Mouse (Mus musculus): ENCODE data around the gene Mrps18b.
A peak's percentile ranks its signal among the peaks of the same experiment; 100 is the strongest.
"Not testable (repeated sequence)": the region's sequence is repeated elsewhere in the genome, so short reads cannot be mapped to it uniquely, and the experiment has no call there.

The Mrps18b gene

DNA sequence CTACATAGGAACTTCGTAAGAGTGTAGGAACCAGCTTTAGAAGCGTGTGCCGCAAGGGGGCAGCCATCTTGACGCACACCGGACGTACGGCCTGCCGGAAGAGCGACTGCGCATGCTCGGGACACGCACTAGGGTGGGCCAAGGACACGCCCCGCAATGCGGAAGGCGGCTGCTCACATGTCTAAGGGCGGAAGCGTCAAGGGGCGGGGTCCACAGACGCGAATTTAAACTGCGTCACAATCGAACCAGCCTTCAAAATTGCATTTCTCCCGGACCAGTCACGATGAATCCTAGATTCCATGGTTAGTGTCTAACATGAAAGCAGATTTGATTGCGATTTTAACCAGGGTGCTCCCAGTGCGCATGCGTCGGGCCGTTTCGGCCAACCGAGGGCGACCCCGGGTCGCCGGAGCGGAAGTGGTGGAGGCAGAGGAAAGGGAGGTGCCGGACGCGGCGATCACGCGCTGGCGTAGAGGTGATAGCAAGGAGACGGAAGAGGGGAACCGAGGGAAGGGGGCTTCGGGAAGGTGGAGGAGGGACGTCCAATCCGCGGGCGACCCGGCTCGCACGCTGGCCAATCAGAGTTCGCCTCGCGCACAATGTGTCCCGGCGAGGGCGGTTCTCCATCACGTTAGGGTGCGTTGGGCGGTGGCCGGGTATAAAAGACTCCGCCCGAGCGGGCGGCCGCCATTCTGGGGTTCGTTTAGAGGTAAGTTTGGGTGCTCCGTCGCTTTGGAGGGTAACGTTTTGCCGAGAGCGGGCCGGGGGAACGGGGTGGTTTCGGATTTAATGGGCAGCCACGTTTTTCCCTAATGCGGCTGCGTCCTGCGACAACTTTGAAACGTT lies at the start of gene Mrps18b, which contains the start of gene Ppp1r10:
Mrps18b (minus strand) TSS at position 93 of the 846 bp plus-strand sequence.
Ppp1r10 (plus strand) TSS at position 138 of the 846 bp plus-strand sequence.
- DNase-seq (ENCODE audit: low spot score in 2 of 2): peak; percentile 99

DNA sequence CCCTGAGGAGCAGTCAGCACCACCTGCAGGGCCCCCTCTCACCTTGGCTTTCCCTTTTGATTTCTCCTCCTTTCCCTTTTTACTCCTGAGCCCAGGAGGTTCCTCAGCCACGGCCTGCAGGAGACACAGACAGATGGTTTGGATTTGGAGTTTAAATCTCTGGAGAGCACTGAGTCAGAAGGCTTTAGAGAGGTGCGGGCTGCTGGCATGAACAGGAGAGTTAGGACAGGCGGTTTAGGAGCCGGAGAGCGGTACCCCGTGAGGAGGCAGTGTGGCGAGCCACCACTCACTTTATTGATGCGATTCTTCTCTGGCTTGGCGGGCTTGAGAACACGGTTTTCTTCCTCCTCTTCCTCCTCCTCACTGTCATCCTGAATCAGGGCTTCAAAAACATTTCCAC lies 47.1 kb upstream of the Mrps18b start:
- DNase-seq (ENCODE audit: low spot score in 2 of 2): no peak

DNA sequence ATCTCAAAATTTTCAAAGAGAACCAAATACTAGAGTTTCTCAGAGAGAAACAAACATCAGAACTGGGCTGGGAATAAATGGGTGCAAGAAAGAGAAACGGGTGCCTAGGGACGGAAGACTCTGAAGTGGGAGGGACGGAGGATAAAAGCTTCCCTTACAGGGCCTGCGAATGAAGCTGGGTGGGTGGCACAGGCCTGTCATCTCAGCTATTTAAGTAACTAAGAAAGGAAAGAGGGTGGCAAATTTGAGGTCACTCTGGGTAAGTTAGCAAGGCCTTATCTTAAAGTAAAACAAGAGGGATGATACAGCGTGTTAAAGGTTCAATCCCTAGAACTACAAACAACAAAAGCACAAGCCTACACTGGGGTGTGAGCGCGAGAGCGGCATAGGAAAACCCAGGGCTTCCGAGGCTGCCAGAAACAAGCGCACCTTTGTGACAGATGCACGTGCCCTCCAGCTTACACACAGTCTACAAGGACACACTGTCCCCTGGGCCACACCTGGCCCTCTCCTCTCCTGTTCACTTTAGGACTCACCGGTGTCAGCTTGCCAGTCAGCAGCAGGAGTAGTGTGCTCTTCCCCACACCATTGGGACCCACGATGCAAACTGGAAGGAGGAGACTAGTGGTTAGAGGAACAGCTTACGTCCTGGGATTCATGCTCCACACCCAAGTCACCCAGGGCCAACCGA lies 42.5 kb upstream of the Mrps18b start:
- DNase-seq (ENCODE audit: low spot score in 2 of 2): no peak

DNA sequence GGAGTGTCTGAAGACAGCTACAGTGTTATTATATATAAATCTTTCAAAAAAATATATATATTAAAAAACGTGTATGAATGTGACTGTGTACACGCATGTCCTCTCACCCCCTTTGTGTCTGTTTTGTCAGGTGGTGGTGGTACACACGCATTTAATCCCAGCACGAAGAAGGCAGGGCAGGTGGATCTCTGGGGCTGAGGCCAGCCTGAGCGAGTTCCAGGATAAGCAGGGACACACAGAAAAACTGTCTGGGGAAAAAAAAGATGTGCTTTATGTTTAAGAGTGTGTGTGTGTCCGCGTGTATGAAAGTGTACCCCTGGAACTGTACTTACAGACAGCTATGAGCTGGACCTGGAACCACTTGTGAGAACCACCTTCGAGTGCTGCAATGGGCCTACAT lies 38.5 kb upstream of the Mrps18b start:
- DNase-seq (ENCODE audit: low spot score in 2 of 2): no peak

DNA sequence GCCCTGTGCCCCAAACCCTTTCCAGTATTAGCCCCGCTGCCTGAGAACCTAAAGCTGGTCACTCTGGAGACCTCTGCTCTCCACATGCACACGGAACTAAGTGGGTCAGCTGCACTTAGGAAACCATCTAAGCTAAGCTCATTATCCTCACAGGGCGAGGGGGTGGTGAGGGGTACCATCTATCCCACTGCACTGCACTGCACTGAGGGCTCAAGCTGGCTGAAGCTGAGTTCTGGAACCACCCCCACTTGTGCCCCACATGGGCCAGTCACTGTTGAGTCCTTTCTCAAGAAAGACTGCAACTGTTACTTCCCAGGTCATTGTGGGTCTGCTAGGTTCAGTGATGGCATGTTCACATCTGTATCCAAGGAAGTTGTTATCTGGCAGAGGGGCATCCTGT lies 36.4 kb upstream of the Mrps18b start:
- not testable (repeated sequence) for DNase-seq (ENCODE audit: low spot score in 2 of 2)

DNA sequence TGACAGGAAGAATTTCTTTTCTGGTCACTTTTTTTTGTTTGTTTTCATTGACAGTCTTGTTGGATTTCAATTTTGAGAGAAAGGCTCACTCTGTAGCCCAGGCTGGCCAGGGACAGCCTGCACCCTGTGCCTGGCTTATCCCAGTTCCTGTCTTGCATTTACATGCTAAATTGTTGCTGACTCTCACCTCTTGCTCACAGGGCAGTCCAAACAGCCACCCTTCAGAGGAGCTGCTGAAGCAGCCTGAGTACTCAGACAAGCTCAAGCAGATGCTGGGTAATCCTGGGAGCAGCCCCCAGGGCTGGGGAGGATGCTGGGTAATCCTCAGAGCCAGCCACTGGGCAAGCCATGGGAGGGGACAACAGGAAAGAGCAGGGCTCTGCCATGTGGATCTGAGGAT lies 34.8 kb upstream of the Mrps18b start:
- not testable (repeated sequence) for DNase-seq (ENCODE audit: low spot score in 2 of 2)

DNA sequence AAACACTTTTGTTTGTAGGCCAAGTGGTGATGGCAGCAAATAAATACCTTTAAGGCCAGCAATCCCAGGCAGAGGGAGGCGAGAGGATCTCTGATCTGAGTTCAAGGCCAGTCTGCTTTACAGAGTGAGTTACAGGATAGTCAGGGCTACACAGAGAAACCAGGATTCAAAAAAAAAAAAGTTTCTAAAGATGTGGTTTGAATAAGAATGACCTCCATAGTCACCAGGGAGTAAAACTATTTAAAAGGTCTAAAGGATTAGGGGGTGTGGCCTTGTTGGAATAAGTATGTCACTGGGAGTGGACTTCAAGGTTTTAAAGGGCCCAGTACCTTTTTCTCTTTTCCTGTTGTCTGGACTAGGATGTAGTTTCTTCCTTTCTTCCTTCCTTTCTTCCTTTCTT lies 23.8 kb upstream of the Mrps18b start:
- DNase-seq (ENCODE audit: low spot score in 2 of 2): no peak

DNA sequence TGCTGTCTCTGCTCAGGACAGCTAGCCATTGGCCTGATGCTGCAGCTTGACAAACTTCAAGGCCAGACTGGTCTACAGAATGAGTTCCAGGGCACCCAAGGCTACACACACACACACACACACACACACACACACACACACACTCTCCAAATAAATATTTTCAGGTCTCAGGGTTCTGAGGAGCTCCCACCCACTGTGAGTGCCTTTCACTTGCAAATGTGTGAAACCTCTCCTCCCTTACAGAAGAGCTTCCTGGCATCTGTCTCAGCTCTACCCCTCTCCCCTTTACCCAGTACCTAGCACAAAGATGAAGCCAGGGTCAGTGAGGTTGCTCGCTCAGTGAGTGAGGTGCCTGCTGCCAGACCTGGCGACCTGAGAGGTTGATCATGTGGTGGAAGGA lies 22.9 kb upstream of the Mrps18b start:
- no peak for DNase-seq (ENCODE audit: low spot score in 2 of 2)

DNA sequence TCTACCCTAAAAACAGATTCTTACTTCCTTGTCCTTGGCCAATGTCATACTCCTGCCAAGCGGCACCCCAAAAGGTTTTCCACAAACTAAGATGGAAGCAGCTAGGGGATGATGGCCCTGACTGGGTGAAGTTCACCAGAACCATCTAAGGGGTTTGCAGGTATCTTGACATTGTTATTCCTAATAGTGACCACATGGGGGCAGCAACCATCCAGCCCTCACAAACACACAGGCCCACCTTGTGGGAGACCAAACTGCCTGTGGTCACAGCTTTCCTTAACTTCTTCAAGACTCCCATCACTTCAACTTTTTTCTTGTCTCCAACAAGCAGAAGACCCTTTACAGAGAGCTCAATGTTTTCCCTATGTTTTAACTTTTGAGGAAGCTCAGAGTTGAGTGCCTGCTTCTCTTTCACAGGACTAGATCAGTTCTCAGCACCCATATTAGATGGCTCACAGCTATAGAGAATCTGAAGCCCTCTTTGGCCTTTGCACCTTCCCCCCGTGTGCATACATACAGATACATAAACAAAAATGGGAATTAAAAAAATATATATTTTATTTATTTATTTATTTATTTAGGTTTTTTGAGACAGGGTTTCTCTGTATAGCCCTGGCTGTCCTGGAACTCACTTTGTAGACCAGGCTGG lies 21.6 kb upstream of the Mrps18b start:
- peak; percentile 36 to 55 for DNase-seq (ENCODE audit: low spot score in 2 of 2)

DNA sequence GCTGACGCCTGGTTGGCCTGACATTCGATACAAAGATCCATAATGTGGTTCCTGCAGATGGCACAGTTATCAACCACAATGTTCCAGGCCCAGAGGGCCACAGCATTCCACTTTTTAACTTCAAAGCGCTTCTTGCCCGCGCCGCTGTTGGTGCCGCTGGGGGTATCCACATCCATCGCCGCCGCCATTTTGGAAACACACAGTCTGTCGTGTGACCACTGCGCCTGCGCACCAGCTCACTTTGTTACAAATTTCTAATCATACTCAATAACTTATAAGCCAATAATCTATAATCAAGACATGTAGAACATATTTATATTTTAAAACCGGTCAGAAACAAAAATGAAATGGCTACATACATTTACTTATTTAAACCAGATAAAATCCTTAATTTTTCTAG lies 19.6 kb upstream of the Mrps18b start:
- not testable (repeated sequence) for DNase-seq (ENCODE audit: low spot score in 2 of 2)

DNA sequence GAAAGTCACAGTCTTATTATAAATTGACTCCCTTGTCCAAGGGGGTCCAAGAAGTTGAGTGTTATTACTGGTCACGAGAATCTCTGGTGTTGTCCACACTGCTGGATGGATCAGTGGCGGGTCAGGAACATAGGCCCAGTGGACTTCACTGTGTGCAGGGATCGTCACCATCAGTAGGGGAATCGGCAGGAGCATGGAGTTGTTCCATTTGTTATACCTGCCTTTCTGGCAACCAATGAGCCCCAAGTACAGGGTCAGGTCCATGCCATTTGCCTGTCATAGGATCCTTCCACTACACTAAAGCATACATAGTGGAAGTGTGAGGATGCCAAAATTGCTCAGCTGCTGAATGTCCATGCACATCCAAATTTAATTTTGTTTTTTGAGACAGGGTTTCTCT lies 16.4 kb upstream of the Mrps18b start:
- DNase-seq (ENCODE audit: low spot score in 2 of 2): no peak

DNA sequence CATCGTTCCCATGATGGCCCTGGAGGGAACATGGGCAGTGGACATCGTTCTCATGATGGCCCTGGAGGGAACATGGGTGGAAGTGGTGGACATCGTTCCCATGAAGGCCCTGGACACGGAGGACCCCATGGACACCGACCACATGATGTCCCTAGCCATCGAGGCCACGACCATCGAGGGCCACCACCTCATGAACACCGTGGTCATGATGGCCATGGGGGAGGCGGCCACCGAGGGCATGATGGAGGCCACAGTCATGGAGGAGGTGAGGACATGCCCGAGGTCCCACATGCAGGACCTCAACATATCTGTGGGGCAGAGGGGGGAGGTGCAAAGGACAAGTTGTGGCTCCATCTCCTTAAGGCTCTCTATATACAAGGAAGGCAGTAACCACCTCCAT lies 14.4 kb upstream of the Mrps18b start:
- DNase-seq (ENCODE audit: low spot score in 2 of 2): no peak

DNA sequence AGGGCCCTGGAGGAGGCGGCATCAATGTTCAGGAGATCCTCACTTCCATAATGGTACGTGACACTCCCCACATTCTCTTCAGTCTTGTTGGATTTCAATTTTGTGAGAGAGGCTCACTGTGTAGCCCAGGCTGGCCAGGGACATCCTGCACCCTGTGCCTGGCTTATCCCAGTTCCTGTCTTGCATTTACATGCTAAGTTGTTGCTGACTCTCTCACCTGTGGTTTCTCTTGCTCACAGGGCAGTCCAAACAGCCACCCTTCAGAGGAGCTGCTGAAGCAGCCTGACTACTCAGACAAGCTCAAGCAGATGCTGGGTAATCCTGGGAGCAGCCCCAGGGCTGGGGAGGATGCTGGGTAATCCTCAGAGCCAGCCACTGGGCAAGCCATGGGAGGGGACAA lies 13.3 kb upstream of the Mrps18b start:
- no peak for DNase-seq (ENCODE audit: low spot score in 2 of 2)

DNA sequence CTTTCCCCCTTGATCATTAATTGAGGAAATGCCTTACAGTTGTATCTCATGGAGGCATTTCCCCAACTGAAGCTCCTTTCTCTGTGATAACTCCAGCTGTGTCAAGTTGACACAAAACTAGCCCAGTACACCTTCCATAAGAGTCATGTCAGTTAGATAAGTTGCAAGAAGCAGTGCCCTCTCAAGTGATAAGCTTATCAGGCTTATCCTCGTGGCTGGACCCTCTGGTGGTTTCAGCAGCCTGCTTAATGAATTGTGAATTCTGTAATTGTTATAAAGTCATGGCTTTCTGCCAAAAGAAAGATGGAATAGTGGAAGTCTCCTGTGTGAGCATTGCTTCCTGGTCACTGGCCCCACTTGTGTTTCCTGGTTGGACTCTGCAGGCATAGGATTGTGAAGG lies 11.3 kb upstream of the Mrps18b start:
- DNase-seq (ENCODE audit: low spot score in 2 of 2): no peak

DNA sequence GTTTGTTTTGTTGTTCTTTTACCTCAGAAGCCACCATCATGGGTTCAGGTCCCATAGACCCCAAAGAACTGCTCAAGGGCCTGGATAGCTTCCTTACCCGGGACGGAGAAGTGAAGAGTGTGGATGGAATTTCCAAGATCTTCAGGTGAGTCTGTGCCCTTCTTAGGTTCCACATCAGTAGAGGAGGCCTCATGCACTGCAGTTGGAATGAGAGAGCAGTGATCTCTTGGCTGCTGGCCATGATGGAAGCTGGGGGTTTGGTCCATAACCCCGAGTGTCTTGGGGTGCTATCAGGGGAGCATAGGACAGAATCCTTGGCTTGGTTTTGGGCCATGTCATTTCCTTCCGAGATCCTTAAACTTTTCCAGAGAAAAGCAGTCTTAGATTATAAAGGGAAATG lies 7.1 kb upstream of the Mrps18b start:
- DNase-seq (ENCODE audit: low spot score in 2 of 2): no peak

DNA sequence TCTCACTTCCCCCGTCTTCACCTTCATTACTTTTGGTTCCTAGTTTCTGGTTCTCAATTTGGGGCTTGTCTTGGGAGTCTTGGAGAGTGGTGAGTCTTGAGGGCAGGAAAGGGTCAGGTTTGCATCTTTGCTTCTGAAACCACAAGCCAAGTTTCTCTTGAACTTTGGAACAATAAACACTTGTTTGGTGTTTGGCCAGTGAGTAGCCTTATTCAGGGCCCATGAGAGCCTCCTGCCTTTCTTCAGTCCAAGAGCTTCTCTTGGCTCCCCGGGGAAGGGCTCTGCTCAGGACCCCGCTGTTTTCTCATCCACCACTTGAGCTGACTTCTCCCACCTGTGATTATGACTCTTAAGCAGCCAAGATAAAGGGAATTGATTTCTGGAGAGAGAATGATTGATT lies 6.4 kb upstream of the Mrps18b start:
- DNase-seq (ENCODE audit: low spot score in 2 of 2): no peak

DNA sequence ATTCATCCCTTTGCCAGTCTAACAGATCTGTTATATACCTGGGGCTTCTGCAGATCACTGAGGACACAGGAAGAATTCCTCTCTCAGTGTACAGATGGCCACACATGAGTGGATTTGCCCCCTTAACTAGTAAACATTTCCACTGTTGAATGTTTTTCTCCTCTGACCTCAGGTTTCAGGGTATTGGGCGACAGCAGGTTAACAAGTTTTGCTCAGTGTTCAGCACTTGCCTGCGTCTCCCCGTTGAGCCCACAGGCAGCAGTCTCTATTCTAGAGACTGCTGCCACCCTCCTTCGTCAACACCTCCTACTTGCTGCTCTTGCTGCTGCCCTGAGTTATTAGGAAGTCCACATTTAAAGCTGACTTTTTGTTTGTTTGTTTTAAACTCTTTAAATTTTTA lies 5.5 kb upstream of the Mrps18b start:
- no peak for DNase-seq (ENCODE audit: low spot score in 2 of 2)

DNA sequence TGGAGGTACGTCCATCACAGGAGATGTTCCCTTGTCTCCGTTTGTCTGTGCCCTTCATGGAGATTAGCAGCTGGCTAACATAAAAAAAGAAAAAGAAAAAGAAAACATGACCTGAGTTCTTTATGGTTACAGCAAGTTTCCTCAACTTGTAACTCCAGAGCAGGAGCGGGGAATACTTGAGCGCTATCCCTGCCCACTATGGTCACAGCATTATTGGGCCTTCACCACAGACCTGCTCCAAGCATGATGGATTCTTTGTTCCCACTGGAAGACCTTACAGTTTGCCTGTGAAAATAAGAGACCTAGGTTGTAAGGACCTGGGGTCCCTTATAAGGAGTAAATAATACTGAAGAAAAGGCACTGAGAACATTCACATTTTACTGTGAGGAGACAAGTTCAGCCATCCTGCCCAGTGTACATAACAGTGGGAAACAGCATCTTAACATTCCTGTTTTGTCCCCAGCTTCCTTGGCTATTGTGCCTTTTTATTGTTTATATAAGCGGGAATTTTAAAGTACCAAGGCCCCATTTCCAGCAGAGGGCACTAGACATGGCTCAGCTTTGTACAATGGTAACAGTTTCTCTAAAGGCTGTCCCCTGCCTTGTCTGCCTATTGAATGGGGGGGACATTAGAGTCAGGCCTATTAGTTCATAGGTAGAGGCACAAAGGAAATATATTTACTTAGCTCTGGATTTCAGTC lies 4.8 kb upstream of the Mrps18b start:
- peak in 1 of 2 experiments; percentile 67 for DNase-seq (ENCODE audit: low spot score in 2 of 2)

DNA sequence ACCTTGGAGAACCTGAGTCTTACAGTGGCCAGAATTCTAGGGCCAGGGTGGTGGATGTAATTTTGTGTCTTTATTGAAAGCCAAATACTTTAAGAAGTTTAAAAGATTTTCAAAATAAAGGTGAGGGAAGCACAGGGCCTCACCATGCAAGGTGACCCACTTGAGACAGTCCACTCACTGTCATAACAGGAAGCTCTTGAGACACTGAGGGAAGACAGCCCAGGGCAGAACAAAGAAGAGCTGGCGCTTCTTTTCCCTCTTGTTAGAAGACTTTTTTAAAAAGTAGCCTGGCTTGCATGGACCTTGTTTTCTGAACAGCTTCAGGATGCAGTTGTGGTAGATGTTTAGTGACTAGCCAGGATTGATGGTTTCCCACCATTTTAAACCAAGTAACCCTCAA lies 4.2 kb upstream of the Mrps18b start:
- DNase-seq (ENCODE audit: low spot score in 2 of 2): no peak

DNA sequence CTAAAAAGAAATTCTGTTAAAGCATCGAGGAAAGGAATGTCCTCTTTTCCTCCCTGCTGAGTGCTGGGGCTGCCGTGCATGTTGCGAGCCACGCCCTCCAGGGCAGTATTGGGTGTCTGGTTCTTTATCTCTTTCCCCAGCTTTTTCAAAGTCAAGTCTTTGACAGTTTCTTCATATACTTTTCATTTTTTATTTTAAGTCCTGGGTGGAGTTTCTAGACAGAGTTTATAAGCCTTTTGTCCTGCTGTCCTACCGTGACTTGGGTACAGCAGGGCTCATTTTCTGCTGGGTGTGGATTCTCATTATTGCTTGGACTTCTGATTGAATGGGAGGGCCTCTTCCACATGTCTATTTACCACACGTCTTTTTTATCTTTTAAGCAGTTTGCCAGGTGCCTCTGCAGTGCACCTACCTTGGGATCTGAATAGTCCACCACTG lies 3.7 kb upstream of the Mrps18b start:
- DNase-seq (ENCODE audit: low spot score in 2 of 2): no peak

DNA sequence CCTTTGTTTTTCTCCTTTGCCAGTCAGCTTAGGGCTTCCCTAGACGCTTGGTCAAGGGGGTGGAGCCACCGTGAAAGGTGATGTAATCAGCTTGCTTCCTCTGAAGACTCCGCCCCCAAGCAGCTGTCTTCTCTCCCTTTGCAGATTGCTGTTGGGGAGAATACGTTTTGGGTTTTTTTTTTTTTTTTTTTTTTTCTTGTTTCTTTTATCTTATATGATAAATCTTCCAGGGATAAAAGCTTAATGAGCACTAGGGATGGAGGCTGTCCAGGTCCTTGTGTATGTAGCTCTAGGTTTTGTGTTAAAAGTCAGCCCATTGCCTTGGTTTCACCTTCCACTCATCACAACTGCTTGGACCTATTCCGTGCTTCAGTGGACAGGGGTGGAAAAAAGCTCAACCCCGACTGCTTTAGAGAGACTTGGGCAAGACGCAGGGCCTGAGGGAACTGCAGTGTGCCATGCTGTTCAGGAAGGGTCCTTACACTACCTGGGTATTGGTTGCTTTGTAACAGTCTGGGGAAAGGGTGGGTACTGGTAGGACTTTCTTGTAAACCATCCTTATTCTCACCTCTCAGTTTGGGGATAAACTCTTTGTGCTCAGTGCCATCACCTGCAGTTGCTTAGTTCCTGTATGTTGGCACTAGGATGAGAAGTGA lies 3.0 kb upstream of the Mrps18b start:
- peak; percentile 87 to 94 for DNase-seq (ENCODE audit: low spot score in 2 of 2)

All from frontal cortex, postnatal 36 days (tissue).